Mouse (Mus musculus) heart, postnatal 25 days (tissue): ENCODE data around the gene Eprs. TPM values are rescaled to one million over a fixed set of nuclear protein-coding genes. Genes with fewer than 3 reads are reported as not detected.

Source experiments
- DNase-seq: peaks from one replicate; pipeline ENCODE4 v3.0.0; 2022; ENCODE audit warnings: low spot score
- intact Hi-C: fragments of 180-260 bp; cut with DNase I; formaldehyde crosslinking; loops from one replicate; pipeline ENCODE4 v1.15.1; 2025
- total RNA-seq, 2 experiments: library from RNA; stranded (reverse); gene quantifications; 2 replicates each; pipeline ENCODE4 v1.2.3; 2021

The Eprs gene
- total RNA-seq, 2 experiments from 2014 or later, result 76.0 to 80.9 TPM

GRCm38 (mm10) chr1:185438841-185439580, 76.2 kb downstream of the Eprs start:
- intact Hi-C loops, result no loop called here

DNA sequence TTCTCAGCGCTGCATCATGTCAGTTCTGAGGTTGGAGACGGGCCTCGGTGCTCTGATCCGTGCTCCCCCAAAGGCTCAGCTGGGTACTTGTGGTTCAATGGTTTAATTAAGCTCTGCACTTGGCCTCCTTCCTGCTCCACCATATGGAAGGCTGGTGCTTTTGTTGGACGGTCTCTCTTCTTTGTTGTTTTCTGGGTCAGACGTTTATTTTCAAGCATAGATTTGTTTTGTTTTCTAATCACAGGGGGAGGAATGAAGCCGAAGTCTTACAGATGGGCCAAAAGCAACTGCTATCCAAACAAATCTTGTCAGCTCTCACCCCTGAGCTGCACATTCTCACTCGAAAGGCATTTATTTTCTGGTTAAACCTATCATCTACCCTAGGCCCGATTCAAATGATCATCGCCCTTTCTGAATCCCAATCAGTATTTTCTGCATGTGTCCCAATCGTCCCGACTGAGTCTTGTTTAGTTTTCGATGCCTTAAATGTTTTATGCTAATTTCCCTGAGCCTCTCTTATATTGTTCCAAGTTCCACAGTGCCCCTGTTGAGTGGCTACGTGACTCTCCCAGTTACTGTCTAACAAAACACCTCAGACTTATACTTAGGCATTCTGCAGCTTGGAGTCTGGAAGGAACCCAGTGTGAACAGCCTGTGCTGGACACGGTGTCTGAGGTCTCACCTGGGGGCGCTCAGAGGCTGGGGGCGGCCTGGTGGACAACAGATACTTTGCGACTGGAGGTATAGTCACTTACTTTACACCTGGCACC, 79.0 kb downstream of the Eprs start:
- DNase-seq, result no peak
- intact Hi-C loops, result no loop called here

More at GRCm38 (mm10) chr1:185438841-185439580, 76.2 kb downstream of the Eprs start:
- no peak for DNase-seq

- DNase-seq, result no peak
- intact Hi-C loops, result no loop called here
Observed at GRCm38 (mm10) chr1:185448936-185449335, 86.1 kb downstream of the Eprs start.

- no peak for DNase-seq
- intact Hi-C loops, result no loop called here
Observed at GRCm38 (mm10) chr1:185449727-185450126, 86.9 kb downstream of the Eprs start.

DNA sequence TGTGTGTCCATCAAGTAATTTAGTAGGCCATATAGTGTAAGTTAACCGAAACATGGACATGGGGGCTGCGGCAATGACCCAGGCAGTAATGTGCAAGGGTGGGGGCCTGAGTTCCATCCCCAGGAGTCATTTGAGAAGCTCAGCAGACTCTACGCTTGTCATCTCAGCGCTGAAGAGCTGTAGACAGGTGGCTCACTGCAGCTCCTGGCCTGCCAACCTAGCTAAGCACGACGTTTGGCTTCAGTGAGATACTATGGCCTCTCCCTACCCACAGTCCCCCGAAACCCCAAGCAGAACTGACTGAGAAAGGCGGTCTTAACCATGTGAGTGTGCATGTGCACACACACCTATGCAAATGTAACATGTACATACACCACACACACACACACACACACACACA, 88.2 kb downstream of the Eprs start:
- no peak for DNase-seq
- intact Hi-C loops, result no loop called here

DNA sequence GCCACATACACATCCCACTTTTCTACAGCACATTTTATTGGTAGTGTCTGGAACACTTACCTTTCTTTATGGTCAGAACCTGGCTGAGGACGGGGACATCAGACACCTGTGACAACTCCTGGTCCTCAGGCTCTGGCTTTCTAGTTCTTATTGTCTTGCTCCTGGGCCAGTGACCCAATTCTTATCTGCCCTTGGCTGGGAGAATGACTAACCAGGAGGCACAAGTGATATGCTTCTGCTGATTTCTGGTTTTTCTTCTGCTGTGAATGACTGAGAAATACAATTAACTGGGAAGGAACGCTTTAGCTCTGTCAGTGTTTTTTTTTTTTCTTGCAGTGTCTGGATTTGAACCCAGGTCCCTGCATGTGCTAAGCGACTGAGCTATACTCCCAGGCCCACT, 88.7 kb downstream of the Eprs start:
- intact Hi-C loops, result no loop called here
- no peak for DNase-seq

DNA sequence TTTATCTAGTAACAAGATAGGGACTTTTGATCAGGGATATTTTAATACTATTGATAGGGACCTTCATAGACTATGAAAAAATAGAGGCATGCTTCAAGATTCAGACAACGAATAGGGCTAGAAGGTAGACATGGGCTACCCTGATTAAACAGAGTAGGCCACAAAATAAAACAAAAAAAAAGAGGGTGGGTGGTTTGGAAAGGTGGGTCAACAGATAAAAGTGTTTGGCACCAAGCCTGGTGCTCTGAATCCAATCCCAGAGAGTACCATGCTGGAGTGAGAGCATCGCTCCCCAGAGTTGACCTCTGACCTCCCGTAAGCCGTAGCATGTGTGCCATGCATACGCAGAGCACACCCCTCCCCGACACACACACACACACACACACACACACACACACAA, 89.6 kb downstream of the Eprs start:
- intact Hi-C loops, result no loop called here
- DNase-seq, result no peak

DNA sequence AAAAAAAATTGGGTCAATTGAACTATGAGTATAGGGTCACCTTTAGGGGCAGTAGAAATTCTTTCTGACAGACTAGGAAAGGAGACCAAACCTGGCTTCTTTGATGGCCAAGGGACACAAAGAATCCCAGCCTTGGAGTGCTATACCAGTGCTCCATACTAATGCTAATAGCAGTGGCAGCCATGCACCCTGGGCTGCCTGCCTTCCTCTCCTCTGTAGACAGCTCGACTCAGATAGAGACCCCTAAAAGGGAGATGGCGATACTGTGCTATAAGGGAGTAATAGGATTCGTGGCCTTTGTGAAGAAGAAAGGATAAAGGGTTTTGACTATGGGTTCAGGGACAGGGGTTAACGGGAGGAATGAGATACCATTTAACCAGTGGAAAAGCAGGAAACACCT, 91.3 kb downstream of the Eprs start:
- DNase-seq, result no peak
- intact Hi-C loops, result no loop called here

GRCm38 (mm10) chr1:185454575-185454954, 91.7 kb downstream of the Eprs start, which contains the start of gene Slc30a10:
TSS of gene Slc30a10 (plus strand) at chr1:185454848.
- no peak for DNase-seq
- intact Hi-C loops, result no loop called here

DNA sequence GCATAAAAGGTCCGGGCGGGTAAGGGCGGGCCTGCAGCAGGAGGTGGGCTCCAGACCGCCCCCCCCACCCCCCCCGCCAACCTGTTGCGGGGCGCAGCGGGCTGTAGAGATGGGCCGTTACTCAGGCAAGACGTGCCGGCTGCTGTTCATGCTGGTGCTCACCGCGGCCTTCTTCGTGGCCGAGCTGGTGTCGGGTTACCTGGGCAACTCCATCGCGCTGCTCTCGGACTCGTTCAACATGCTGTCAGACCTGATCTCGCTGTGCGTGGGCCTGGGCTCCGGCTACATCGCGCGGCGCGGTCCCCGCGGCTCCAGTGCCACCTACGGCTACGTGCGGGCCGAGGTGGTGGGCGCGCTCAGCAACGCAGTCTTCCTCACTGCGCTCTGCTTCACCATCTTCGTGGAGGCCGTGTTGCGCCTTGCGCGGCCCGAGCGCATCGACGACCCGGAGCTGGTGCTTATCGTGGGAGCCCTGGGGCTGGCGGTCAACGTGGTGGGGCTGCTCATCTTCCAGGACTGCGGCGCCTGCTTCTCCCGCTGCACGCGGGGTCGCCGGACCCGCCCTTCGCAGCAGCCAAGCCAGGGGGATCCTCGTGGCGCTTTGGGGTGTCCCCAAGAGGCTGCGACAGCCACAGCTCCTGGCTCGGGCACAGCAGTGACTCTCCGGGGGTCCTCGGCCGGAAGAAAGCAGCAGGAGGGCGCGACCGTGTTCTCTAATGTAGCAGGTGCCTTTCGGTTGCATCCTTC, 92.3 kb downstream of the Eprs start:
- intact Hi-C loops, result no loop called here
- DNase-seq, result no peak

GRCm38 (mm10) chr1:185456327-185456726, 93.5 kb downstream of the Eprs start:
- intact Hi-C loops, result no loop called here
- no peak for DNase-seq

- no peak for DNase-seq
- intact Hi-C loops, result no loop called here
Observed at GRCm38 (mm10) chr1:185460096-185460495, 97.3 kb downstream of the Eprs start.

DNA sequence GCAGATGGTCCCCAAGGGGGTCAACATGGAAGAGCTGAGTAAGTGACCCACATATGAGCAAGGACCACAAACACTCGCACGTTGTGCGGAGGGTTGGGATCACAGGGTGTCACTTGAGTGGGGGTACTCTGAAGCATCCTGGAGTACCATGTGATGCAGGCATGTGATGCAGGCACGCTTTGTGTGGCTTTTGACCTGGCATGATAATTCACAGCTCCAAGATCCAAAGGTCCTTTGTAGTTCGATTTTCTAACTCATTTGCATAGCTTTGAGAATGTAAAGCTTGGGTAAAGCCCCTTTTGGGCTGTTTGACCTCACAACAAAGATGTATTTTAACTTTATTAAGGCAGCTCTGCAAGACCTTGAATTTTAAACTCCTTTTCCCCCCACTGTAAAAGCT, 100.0 kb downstream of the Eprs start:
- intact Hi-C loops, result no loop called here

GRCm38 (mm10) chr1:185469551-185470021, 106.7 kb downstream of the Eprs start:
- intact Hi-C loops, result no loop called here
- DNase-seq, result no peak

More for the DNA sequence above, 100.0 kb downstream of the Eprs start:
- DNase-seq, result no peak

GRCm38 (mm10) chr1:185472025-185472720, 109.3 kb downstream of the Eprs start:
- no peak for DNase-seq
- intact Hi-C loops, result no loop called here

DNA sequence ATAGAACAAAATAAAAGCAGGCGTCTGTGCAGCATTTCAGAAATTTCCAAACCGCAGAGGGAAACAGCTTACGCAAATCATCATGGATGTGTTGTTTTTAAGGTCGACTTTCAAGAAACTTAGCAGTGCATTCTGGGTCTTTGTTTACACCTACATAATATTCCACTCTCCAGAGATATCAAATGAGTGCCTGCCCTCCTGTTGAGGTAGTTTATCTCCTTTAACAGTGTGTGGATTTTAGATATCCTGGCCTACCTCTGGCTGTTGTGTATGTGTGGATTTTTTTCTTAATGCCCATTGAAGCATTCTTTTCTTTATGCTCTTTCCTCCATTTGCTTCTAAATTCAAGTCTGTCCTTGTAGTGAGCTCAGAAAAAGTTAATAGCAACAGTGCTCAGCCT, 109.9 kb downstream of the Eprs start:
- intact Hi-C loops, result no loop called here
- no peak for DNase-seq

GRCm38 (mm10) chr1:185473437-185473836, 110.6 kb downstream of the Eprs start:
- no peak for DNase-seq
- intact Hi-C loops, result no loop called here
